Mouse (Mus musculus): Measurements from ENCODE around the gene Card9. TPM values are rescaled to one million over a fixed set of nuclear protein-coding genes. Genes with fewer than 3 reads are reported as not detected.

Gene Card9
- 1 to 10 TPM; 1.5 to 2.1 TPM for total RNA-seq (2021)
- long read RNA-seq, experiment 1, result 0 reads
- long read RNA-seq, experiment 2, result 0 reads

DNA sequence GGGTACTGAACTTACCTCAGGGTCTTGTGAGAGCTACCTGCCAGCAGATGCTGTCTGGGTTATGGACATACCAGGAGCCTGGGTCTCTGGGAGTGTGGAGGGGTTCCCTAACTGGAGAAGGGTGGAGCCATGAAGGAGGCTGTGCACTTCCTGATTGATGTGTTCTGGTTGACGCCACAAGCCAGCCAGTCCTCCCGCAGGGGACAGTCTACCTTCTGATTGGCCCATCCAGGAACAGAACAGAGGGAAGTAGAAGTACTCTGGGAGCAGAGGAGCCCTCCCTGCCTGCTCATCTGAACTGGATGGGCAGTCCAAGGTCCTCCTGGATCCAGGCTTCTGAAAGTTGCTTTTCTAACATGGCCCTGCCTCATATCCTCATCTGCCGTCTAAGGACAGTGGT is at the start of gene Card9:
Gene Card9, minus strand, starts transcription at position 147 of the 400 bp plus-strand sequence.
- Histone ChIP-seq H3K4me3 (no peak within 1 kb of the TSS), H3K27ac (no peak within 1 kb of the TSS)
- TF ChIP-seq CTCF (conservative IDR thresholded peaks at IDR 0.05), result no peak
- no peak for DNase-seq (ENCODE audit: low spot score in 2 of 2)

DNA sequence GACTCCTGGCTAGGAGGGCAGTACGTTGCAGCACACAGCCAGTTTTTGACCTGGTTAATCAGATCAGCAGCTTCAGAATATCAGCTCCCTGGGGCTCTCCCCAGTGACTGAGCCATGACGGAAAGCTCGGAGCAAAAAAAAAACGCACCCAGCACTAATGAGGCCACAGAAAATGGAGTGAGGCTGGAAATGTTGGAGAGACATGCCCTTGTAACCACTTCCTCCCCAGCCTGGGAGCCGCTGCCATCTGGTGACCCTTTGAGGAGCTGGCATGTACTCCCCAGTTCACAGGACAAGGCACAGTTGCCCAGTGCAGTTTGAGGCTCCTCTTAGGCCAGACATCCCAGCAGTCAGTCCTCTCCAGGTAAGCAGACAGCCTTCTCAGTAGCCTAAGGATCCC is 49.4 kb upstream of the Card9 start:
- no peak for DNase-seq (ENCODE audit: low spot score in 2 of 2)
- Histone ChIP-seq H3K4me3 (no peak overlapping the region), H3K27ac (peak overlapping the region; percentile 84)
- TF ChIP-seq CTCF (conservative IDR thresholded peaks at IDR 0.05), result 0 out of 2 replicates have a peak, but pooled peaks have one; percentile 7

DNA sequence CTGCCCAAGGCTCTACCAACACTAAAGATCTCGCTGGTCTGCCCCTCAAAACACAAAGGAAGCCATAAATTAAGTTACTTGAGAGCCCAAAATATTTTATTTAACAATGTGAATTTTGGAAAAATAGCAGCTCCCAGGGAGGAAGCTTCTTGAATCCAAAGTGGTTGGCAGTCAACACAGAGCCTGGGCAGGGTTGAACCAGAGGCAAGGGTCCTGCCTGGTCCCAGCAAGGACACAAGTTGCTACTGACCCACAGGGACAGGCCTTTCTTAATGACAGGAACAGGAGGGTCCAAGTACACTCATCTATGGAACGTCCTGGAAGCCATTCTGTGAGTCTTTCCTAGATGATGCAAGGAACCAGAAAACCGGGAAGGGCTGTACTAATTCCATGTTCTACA is 48.6 kb upstream of the Card9 start:
- Histone ChIP-seq H3K4me3 (peak overlapping the region; percentile 99), H3K27ac (peak overlapping the region; percentile 96)
- no peak for TF ChIP-seq CTCF (conservative IDR thresholded peaks at IDR 0.05)
- no peak for DNase-seq (ENCODE audit: low spot score in 2 of 2)

DNA sequence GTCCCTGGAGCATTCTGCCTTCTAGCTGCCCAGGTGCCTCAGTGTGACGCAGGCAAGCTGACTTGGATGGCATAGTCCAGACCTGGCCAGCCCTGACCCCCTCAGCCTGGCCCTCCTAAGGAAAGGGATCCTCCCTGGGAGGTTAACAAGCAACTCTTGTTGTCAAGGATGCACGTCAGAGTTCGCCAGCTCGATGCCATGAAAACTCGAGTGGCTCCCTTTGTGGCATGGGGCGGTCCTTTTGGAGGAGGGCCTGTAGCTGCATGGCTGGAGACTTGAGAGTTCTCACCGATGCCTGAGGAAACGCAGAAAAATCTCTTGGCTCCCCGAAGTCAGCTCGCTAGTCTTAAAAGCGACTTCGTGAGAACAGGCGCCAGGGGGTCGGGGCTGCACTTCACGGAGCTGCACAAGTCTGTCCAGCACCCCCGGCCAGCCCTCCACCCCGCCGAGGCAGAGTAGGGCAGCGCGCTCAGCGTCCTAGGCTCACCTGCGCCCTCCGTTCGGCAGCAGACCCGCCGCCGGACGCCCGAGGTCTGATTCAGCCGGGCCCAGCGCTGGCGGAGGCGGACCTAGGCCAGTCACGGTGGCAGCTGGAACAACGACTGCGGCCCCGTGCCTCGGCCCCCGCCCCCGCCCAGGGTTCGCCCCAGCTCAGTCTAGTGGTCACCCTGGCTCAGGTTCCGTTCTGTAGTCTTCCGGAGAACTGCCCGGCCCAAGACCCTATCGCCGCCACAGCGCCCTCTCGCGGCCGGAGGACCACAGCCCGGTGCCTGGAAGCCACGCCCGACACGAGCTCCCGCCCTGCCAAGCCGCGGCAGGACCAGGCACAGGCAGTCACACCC is 48.0 kb upstream of the Card9 start, which contains the start of gene Inpp5e:
Gene Inpp5e, minus strand, starts transcription at position 689 of the 842 bp plus-strand sequence.
- H3K27ac ChIP-seq, result peak within 1 kb of the TSS; percentile 96
- peak within 1 kb of the TSS; percentile 99 for H3K4me3 ChIP-seq
- TF ChIP-seq CTCF (conservative IDR thresholded peaks at IDR 0.05), result peak; percentile 97
- peak; percentile 94 to 99 for DNase-seq (ENCODE audit: low spot score in 2 of 2)

DNA sequence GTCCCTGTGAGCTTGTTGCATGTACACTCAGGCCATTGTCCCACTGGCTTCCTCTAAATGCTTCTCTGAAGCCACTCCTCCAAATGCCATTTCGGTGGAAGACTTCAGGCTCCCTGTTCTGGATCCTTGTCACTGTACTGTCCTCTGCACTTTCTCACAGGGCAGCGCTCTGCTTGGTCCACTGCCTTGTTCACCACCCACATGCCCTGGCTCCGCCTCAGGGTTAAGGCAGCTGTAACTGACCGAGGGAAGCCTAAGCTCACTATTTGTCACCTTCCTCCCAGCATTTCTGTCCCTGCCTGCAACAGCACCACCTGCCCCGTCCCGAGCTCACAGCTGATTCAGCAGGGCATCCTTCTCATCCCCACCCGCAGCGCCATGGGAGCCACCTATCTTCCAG is 42.6 kb upstream of the Card9 start:
- H3K4me3 ChIP-seq, result no peak overlapping the region
- H3K27ac ChIP-seq, result no peak overlapping the region
- TF ChIP-seq CTCF (conservative IDR thresholded peaks at IDR 0.05), result no peak
- no peak for DNase-seq (ENCODE audit: low spot score in 2 of 2)

DNA sequence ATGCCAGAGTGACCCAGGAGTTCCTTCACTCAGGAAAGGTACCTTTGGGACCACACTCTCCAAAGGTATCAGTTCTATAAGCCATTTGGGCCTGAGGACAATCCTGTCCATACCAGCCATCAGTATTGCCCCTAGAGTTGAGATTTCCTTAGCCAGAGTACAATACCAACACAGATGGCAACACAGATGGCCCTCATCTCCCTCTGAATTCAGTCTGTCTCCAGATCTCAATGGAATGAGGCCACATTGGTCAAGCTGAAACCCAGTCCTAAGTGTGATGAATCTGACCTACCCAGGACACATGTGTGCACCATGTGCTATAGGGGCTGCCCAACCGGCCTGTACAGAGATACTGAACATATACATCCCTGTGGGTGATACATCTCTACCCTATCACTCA is 41.5 kb upstream of the Card9 start:
- no peak overlapping the region for H3K4me3 ChIP-seq
- 0 out of 2 replicates have a peak overlapping the region, but pooled peaks have one; percentile 11 for H3K27ac ChIP-seq
- no peak for DNase-seq (ENCODE audit: low spot score in 2 of 2)
- no peak for TF ChIP-seq CTCF (conservative IDR thresholded peaks at IDR 0.05)

DNA sequence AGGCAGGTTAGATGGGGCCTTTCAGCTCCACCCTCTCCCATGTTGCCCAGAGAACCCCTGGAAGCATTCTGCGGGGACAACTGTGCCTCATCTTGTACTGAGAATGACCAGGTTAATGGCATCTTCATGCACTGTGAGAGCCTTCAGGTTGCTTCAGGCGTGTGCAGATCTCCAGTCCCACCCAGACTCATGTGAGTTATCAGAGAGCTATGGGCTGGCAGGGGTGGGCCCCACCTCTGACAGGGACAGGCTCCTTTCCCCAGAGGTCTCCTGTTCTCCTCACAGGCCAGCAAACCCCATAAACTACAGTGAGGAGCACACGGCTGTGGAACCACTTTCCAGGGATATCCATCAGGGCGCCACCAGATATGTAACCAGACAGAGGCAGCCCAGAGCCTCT is 40.3 kb upstream of the Card9 start:
- TF ChIP-seq CTCF (conservative IDR thresholded peaks at IDR 0.05), result no peak
- DNase-seq (ENCODE audit: low spot score in 2 of 2), result no peak
- Histone ChIP-seq H3K27ac (no peak overlapping the region), H3K4me3 (no peak overlapping the region)

DNA sequence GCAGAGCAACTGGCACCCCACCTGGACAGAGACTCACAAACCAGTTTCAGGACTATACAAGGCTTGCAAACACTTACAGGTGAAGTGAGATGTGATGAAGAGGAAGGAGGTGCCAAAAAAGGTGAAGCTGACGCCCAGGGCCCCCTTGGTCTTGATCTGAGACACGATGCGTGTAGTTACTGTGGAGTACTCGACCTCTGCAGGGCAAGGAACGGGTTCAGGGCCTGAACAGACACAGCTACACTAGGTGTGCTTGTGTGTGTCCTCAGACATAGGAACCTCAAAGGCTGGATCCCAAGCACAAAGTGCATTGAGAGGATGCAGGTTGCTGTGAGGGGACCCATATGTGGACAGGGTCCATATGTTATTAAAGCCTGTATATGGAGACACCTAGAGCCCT is 39.6 kb upstream of the Card9 start:
- H3K27ac ChIP-seq, result no peak overlapping the region
- no peak overlapping the region for H3K4me3 ChIP-seq
- TF ChIP-seq CTCF (conservative IDR thresholded peaks at IDR 0.05), result no peak

DNA sequence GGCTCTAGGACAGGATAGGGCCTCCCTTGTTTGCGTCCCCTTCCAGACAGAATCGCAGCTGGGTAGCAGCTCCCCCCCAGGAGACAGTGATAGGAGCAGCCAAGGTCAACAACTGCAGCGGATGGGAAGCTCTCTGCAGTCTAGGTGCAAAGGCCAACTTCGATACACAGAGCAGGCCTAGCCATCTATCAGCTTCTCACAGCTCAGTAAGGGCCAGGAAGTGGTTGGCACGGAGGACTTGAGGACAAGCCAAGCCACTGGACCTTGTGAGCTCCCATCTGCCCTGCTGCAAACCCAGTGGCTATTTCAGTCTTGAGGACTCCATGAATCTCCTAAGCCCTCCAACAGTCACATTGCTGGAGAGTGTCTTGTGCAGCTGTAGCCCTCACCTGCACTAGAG is 38.9 kb upstream of the Card9 start:
- DNase-seq (ENCODE audit: low spot score in 2 of 2), result no peak
- 0 out of 2 replicates have a peak overlapping the region, but pooled peaks have one; percentile 5 for H3K27ac ChIP-seq
- no peak for TF ChIP-seq CTCF (conservative IDR thresholded peaks at IDR 0.05)
- no peak overlapping the region for H3K4me3 ChIP-seq

More for the DNA sequence above, 39.6 kb upstream of the Card9 start:
- no peak for DNase-seq (ENCODE audit: low spot score in 2 of 2)

DNA sequence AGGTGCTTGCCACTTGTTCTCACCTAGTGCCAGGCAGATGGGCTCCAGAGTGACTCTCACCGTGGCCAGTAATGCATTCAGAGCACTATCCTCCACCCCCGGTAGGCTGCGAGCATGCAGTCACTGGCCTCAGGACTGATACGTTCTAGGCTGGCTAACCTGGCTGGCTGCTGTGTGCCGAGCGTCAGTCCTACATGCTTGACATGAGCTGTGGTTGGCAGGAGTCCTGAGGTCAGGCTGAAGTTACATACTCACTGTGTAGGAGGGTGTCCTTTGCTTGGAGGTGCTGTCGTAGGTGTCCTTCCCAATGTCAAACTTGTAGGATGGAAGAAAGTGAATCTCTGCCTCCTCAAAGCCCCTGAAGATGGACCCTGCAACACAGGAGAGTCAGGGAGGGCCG is 38.3 kb upstream of the Card9 start:
- Histone ChIP-seq H3K4me3 (no peak overlapping the region), H3K27ac (peak overlapping the region; percentile 51; the same call in 1 of the 2 replicates)
- no peak for TF ChIP-seq CTCF (conservative IDR thresholded peaks at IDR 0.05)
- DNase-seq (ENCODE audit: low spot score in 2 of 2), result no peak

DNA sequence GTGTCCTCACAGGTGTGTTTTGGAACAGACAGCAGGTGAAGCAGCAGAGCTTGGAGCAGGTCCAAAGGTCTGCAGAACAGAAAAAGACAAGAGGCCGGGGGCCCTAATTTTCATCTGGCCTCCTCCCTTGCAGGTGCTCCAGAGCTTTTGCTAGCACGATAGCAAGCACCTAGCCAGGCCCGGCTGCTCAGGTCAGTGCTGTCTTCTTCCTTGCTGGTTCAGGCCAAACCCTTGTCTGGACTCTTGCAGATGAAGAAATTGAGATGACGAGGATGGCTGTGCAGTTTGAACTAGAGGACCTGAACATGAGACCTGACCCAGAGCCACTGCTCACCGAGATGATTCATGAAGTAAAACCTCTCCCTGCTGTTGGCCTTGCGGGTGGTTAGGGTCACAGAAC is 30.9 kb upstream of the Card9 start:
- TF ChIP-seq CTCF (conservative IDR thresholded peaks at IDR 0.05), result no peak
- Histone ChIP-seq H3K27ac (no peak overlapping the region), H3K4me3 (no peak overlapping the region)
- DNase-seq (ENCODE audit: low spot score in 2 of 2), result no peak

DNA sequence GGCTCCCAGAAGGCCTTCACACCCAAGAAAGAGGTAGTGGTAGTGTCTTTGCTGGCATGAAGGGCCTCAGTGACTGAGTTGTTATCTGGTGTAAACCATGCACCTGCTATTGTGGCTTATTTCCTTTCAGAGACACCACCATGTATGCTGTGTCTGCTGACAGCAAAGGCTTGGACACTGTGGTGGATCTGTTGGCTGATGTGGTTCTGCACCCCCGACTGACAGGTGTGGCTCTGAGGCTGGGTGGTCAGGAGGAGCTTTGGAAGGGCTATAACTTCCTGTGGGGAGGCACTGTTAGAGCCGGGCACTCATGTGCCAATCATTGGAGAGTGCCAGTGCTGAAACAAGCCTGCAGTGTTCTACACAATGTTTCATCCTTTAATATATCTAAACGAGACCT is 30.2 kb upstream of the Card9 start:
- Histone ChIP-seq H3K4me3 (no peak overlapping the region), H3K27ac (no peak overlapping the region)
- TF ChIP-seq CTCF (conservative IDR thresholded peaks at IDR 0.05), result no peak
- DNase-seq (ENCODE audit: low spot score in 2 of 2), result no peak

DNA sequence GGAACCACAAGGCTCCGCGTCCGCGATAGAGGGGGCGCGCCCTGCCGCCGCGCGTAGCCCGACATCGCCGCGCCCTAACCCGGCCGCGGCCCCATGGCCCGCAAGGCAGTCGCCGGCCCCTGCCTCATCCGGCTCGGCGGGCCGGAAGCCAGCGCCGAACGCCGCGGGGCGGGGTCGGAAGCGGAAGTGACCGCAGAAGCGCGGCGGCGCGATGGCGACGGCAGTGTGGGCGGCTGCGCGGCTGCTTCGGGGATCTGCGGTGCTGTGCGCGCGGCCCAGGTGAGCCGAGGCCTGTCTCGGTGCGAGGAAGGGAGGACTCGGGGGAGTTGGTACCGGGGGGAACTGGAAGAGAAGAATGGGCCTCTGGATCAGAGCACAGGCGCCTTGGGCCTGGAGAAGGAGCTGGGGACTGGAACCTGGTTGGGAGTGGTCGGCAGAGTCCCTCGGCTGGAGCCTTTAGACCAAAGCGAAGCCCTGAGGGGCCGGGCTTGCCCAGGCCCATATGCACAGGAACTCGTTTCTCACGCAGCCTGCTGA is 28.5 kb upstream of the Card9 start, which contains the start of the genes Entr1 and Pmpca:
Gene Entr1, minus strand, starts transcription at position 163 of the 537 bp plus-strand sequence.
Gene Pmpca, plus strand, starts transcription at position 186 of the 537 bp plus-strand sequence.
- 0 out of 2 replicates have a peak, but pooled peaks have one; percentile 3 for TF ChIP-seq CTCF (conservative IDR thresholded peaks at IDR 0.05)
- peak within 1 kb of the TSS; percentile 89 for H3K27ac ChIP-seq
- peak; percentile 82 to 85 for DNase-seq (ENCODE audit: low spot score in 2 of 2)
- H3K4me3 ChIP-seq, result peak within 1 kb of the TSS; percentile 98
